Mouse (Mus musculus): ENCODE measurements around the gene Gm21776. TPM values are rescaled to one million over a fixed set of nuclear protein-coding genes. Genes with fewer than 3 reads are reported as not detected.
"Not testable (repeated sequence)": the region's sequence is repeated elsewhere in the genome, so short reads cannot be mapped to it uniquely, and the experiment has no call there.

Gm21776 gene
- not detected in 2 replicates for polyA plus RNA-seq (2014; fragmentation: Nextera tagmentation; extraction: Ambion mirVana)

- WGBS: no CpG with 5 or more reads among the region's 3 CpGs
- not testable (repeated sequence) for ATAC-seq (ENCODE audit: low FRiP score); DNase-seq (ENCODE audit: low spot score); H3K27ac ChIP-seq (ENCODE audit: low read depth, low read length); H3K4me3 ChIP-seq (ENCODE audit: low read depth, low read length); H3K4me1 ChIP-seq (replicated peaks; ENCODE audit: control insufficient read depth, insufficient read depth, low read length); H3K4me2 ChIP-seq (replicated peaks; ENCODE audit: low read depth, low read length); H3K9ac ChIP-seq (ENCODE audit: low read depth, low read length); H3K27me3 ChIP-seq (ENCODE audit: control insufficient read depth, insufficient read depth, low read length); H3K9me3 ChIP-seq (ENCODE audit: control insufficient read depth, low read length); H3K36me3 ChIP-seq (ENCODE audit: control insufficient read depth, insufficient read depth, low read length)
Measured at GRCm38 (mm10) chrY:76378362-76378761, at the start of gene Gm21776. TSS of gene Gm21776 (plus strand) at chrY:76378662.
